Mouse (Mus musculus) megakaryocyte-erythroid progenitor cell, adult 5 weeks (primary cell): ENCODE data around the gene Olfr605. TPM values are rescaled to one million over a fixed set of nuclear protein-coding genes. Genes with fewer than 3 reads are reported as not detected.

Experiments
- polyA plus RNA-seq: library from polyadenylated mRNA; stranded (reverse); fragments of >175 nt; gene quantifications from 2 replicates; pipeline ENCODE4 v1.2.3, GENCODE M21; 2012

Olfr605 gene
- not detected in 2 replicates for polyA plus RNA-seq

DNA sequence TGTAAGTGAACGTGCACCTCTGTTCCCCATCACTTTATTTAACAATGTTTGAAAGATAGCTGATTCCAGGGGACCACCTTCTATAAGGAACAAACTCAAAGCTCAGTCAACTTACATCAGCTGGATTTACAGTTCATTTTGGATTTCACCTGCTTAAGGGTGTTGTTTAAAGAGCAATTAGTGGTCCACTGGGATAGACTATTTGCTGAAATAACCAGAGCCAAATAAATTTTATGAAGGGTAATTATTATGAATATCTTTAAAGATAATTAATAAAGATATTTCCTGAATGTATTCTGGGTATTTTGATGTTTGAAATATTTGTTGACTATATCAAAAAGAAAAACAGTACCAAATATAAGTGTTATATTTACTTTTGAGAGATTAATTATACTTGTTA, at the start of gene Olfr605:
Gene Olfr605 (minus strand): TSS at position 101 of the 400 bp plus-strand sequence.

GRCm38 (mm10) chr7:103469577-103469976, 24.3 kb upstream of the Olfr605 start, which contains the start of gene Olfr608:
Gene Olfr608 (plus strand): TSS chr7:103469877.

GRCm38 (mm10) chr7:103448746-103449145, 3.5 kb upstream of the Olfr605 start, which contains the start of gene Olfr606:
Gene Olfr606 (plus strand): TSS chr7:103449046.

DNA sequence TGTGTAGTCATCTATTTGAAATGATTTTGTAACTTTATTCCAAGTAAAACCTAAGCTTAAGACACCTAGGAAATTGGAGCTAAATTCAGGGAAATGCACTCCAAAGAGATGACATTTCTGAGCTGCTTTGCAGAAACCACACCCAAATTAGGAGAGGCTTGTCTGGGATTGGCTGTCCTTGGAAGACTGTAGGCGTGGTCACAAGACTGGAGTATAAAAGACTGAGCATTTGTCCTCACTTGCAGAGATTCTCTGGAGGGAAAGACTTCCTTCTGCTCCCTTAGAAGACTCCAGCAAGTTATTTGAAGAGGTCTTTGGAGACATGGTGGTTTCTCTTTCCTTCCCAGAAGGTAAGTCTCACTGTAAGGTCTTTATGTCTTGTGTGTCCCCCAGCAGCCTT, 30.5 kb downstream of the Olfr605 start, which contains the start of gene Usp17lc:
Gene Usp17lc (plus strand): TSS at position 301 of the 400 bp plus-strand sequence.

Other genes with a start within 250 kb of the Olfr605 start
- not detected in 2 replicates for gene Olfr593, start 233.6 kb downstream of the Olfr605 start, polyA plus RNA-seq
- not detected in 2 replicates for gene Olfr594, start 228.4 kb downstream of the Olfr605 start, polyA plus RNA-seq
- gene Usp17ld, start 192.9 kb downstream of the Olfr605 start, polyA plus RNA-seq: not detected in 2 replicates
- gene Olfr596, start 139.8 kb downstream of the Olfr605 start, polyA plus RNA-seq: not detected in 2 replicates
- gene Olfr597, start 129.1 kb downstream of the Olfr605 start, polyA plus RNA-seq: not detected in 2 replicates
- gene Olfr598, start 121.9 kb downstream of the Olfr605 start, polyA plus RNA-seq: not detected in 2 replicates
- not detected in 2 replicates for gene Olfr599, start 109.5 kb downstream of the Olfr605 start, polyA plus RNA-seq
- not detected in 2 replicates for gene Olfr600, start 95.8 kb downstream of the Olfr605 start, polyA plus RNA-seq
- gene Olfr601, start 82.8 kb downstream of the Olfr605 start, polyA plus RNA-seq: not detected in 2 replicates
- gene Olfr603, start 59.3 kb downstream of the Olfr605 start, polyA plus RNA-seq: not detected in 2 replicates
- not detected in 2 replicates for gene Usp17lc, start 30.4 kb downstream of the Olfr605 start, polyA plus RNA-seq
- not detected in 2 replicates for gene Olfr606, start 3.6 kb upstream of the Olfr605 start, polyA plus RNA-seq
- gene Olfr607, start 18.7 kb upstream of the Olfr605 start, polyA plus RNA-seq: not detected in 2 replicates
- not detected in 2 replicates for gene Olfr608, start 24.4 kb upstream of the Olfr605 start, polyA plus RNA-seq
- not detected in 2 replicates for gene Olfr609, start 52.6 kb upstream of the Olfr605 start, polyA plus RNA-seq
- not detected in 2 replicates for gene Olfr610, start 66.7 kb upstream of the Olfr605 start, polyA plus RNA-seq
- gene Olfr611, start 75.4 kb upstream of the Olfr605 start, polyA plus RNA-seq: not detected in 2 replicates
- not detected in 2 replicates for gene Olfr612, start 97.3 kb upstream of the Olfr605 start, polyA plus RNA-seq
- not detected in 2 replicates for gene Olfr613, start 102.6 kb upstream of the Olfr605 start, polyA plus RNA-seq
- gene Olfr615, start 110.6 kb upstream of the Olfr605 start, polyA plus RNA-seq: not detected in 2 replicates
- gene Olfr616, start 123.7 kb upstream of the Olfr605 start, polyA plus RNA-seq: not detected in 2 replicates
- gene Olfr617, start 127.6 kb upstream of the Olfr605 start, polyA plus RNA-seq: not detected in 2 replicates
- gene Olfr618, start 144.7 kb upstream of the Olfr605 start, polyA plus RNA-seq: not detected in 2 replicates
- not detected in 2 replicates for gene Olfr619, start 155.1 kb upstream of the Olfr605 start, polyA plus RNA-seq
- gene Olfr620, start 167.1 kb upstream of the Olfr605 start, polyA plus RNA-seq: not detected in 2 replicates
- gene Olfr622, start 197.3 kb upstream of the Olfr605 start, polyA plus RNA-seq: not detected in 2 replicates
- not detected in 2 replicates for gene Olfr623, start 218.3 kb upstream of the Olfr605 start, polyA plus RNA-seq
- 0.02 TPM in 1 of 2 replicates, not detected in the other for gene Olfr624, start 225.8 kb upstream of the Olfr605 start, polyA plus RNA-seq
- gene Olfr625-ps1, start 237.3 kb upstream of the Olfr605 start, polyA plus RNA-seq: 0.19 TPM in 1 of 2 replicates, not detected in the other